ENCODE assay signal across 10 mouse cellular contexts in genomic region chr4:151129725-151130557, GRCm38 (mm10). TPM values are rescaled to one million over a fixed set of nuclear protein-coding genes. Genes with fewer than 3 reads are reported as not detected.
A peak's percentile ranks its signal among the peaks of the same experiment; 100 is the strongest.
DNase-seq lines count a peak whose midpoint lies in the region; ATAC-seq and TF ChIP-seq lines count a peak whose summit lies in the region.
"Had no signal": no experiment of that assay in that cellular context is flagged by ENCODE, and none has a peak within 500 bp of the region (broad histone marks: within the 10 kb centered on the region; RNA-seq: fewer than 3 reads in every experiment).

No protein-coding gene starts in this region.

- H3K27ac ChIP-seq in liver, embryonic 11.5 days (ENCODE audit: low read depth, low read length), result no peak overlapping the region
- no peak overlapping the region for H3K27ac ChIP-seq in liver, embryonic 12.5 days
- peak overlapping the region; percentile 100 for H3K27ac ChIP-seq in forebrain, embryonic 14.5 days (ENCODE audit: low read depth, low read length)
- peak overlapping the region; percentile 98 for H3K27ac ChIP-seq in midbrain, postnatal 0 days (ENCODE audit: low read depth, low read length)

- H3K4me3 ChIP-seq in liver, embryonic 11.5 days (ENCODE audit: low read depth, low read length), result no peak overlapping the region
- H3K4me3 ChIP-seq in liver, embryonic 12.5 days, result no peak overlapping the region
- H3K4me3 ChIP-seq in forebrain, embryonic 14.5 days (ENCODE audit: low read depth, low read length), result peak overlapping the region; percentile 58
- H3K4me3 ChIP-seq in midbrain, postnatal 0 days (ENCODE audit: low read depth, low read length), result peak overlapping the region; percentile 40

- no peaks in the 10 kb centered on the region for H3K9me3 ChIP-seq in liver, embryonic 11.5 days (ENCODE audit: control insufficient read depth, low read length)
- no peaks in the 10 kb centered on the region for H3K9me3 ChIP-seq in liver, embryonic 12.5 days (replicated peaks)
- H3K9me3 ChIP-seq in forebrain, embryonic 14.5 days (replicated peaks; ENCODE audit: control insufficient read depth, low read length), result no peaks in the 10 kb centered on the region
- no peaks in the 10 kb centered on the region for H3K9me3 ChIP-seq in midbrain, postnatal 0 days (ENCODE audit: low read length)

- H3K9ac ChIP-seq in liver, embryonic 11.5 days (ENCODE audit: low read depth, low read length), result no peak overlapping the region
- no peak overlapping the region for H3K9ac ChIP-seq in liver, embryonic 12.5 days
- peak overlapping the region; percentile 98 for H3K9ac ChIP-seq in forebrain, embryonic 14.5 days (ENCODE audit: low read length)
- H3K9ac ChIP-seq in midbrain, postnatal 0 days (replicated peaks; ENCODE audit: low read length, poor library complexity, severe bottlenecking), result peak overlapping the region; percentile 77

- peak overlapping the region; percentile 75 for H3K4me2 ChIP-seq in liver, embryonic 11.5 days
- no peak overlapping the region for H3K4me2 ChIP-seq in liver, embryonic 12.5 days
- H3K4me2 ChIP-seq in forebrain, embryonic 14.5 days (ENCODE audit: low read length), result peak overlapping the region; percentile 87
- H3K4me2 ChIP-seq in midbrain, postnatal 0 days (ENCODE audit: low read depth, low read length, poor library complexity, severe bottlenecking), result peak overlapping the region; percentile 64

- intact Hi-C loops in heart, postnatal 36 days (cut with DNase I), result loop anchor here (2.0 to 10.0 kb wide), 2 partner anchors 55 to 475 kb away; partner anchors contain the start of gene Slc45a1

- no peak for DNase-seq in liver, embryonic 11.5 days (ENCODE audit: low spot score)
- no peak for DNase-seq in forebrain, embryonic 14.5 days (ENCODE audit: low spot score)
- DNase-seq in heart, postnatal 36 days, result peak; percentile 32 to 56
- DNase-seq in midbrain, postnatal 0 days (ENCODE audit: low spot score), result no peak
- no peak for DNase-seq in left cerebral cortex, adult 18-20 months (ENCODE audit: low spot score in 2 of 2)
- no peak for DNase-seq in right cerebral cortex, postnatal 14 days
- no peak for DNase-seq in frontal cortex, adult 2 months (ENCODE audit: extremely low spot score in 1 of 2, low spot score in 1 of 2)

- no peaks in the 10 kb centered on the region for H3K36me3 ChIP-seq in liver, embryonic 11.5 days (ENCODE audit: control insufficient read depth, insufficient read depth, low read length)
- H3K36me3 ChIP-seq in liver, embryonic 12.5 days, result no peaks in the 10 kb centered on the region
- H3K36me3 ChIP-seq in forebrain, embryonic 14.5 days (ENCODE audit: control insufficient read depth, insufficient read depth, low read length), result peaks cover 14% of the 10 kb centered on the region
- H3K36me3 ChIP-seq in midbrain, postnatal 0 days (ENCODE audit: insufficient read depth, low read length), result no peaks in the 10 kb centered on the region

- no peak for TF ChIP-seq CTCF in midbrain, postnatal 0 days (IDR thresholded peaks at IDR 0.05)

- WGBS in liver, embryonic 11.5 days, result 64% methylated on average over 16 of the region's 16 CpGs
- 56% methylated on average over 16 of the region's 16 CpGs for WGBS in liver, embryonic 12.5 days (ENCODE audit: insufficient replicate concordance)
- WGBS in forebrain, embryonic 14.5 days, result 63% methylated on average over 16 of the region's 16 CpGs
- WGBS in midbrain, postnatal 0 days, result 57% methylated on average over 16 of the region's 16 CpGs

- ATAC-seq in liver, embryonic 11.5 days (replicated peaks; ENCODE audit: low FRiP score), result no peak
- no peak for ATAC-seq in liver, embryonic 12.5 days
- ATAC-seq in forebrain, embryonic 14.5 days, result no peak
- no peak for ATAC-seq in midbrain, postnatal 0 days (ENCODE audit: low FRiP score)

- H3K27me3 ChIP-seq in liver, embryonic 11.5 days (replicated peaks; ENCODE audit: control insufficient read depth, insufficient read depth, low read length), result peaks cover 35% of the 10 kb centered on the region
- peaks cover 58% of the 10 kb centered on the region for H3K27me3 ChIP-seq in liver, embryonic 12.5 days (replicated peaks)
- H3K27me3 ChIP-seq in forebrain, embryonic 14.5 days (replicated peaks; ENCODE audit: control insufficient read depth, insufficient read depth, low read length), result no peaks in the 10 kb centered on the region
- no peaks in the 10 kb centered on the region for H3K27me3 ChIP-seq in midbrain, postnatal 0 days (ENCODE audit: insufficient read depth, low read length)

- 0 out of 2 replicates have a peak, but pooled peaks cover 3% of the 10 kb centered on the region for H3K4me1 ChIP-seq in liver, embryonic 11.5 days (replicated peaks; ENCODE audit: control insufficient read depth, insufficient read depth, low read length)
- no peaks in the 10 kb centered on the region for H3K4me1 ChIP-seq in liver, embryonic 12.5 days
- H3K4me1 ChIP-seq in forebrain, embryonic 14.5 days (ENCODE audit: control insufficient read depth, insufficient read depth, low read length), result peaks cover 39% of the 10 kb centered on the region
- H3K4me1 ChIP-seq in midbrain, postnatal 0 days (ENCODE audit: insufficient read depth, low read length), result peaks cover 22% of the 10 kb centered on the region

RNA-seq across cellular contexts. Expression of gene Gm13090, which starts 40.6 kb away (rescaled TPM):
- polyA plus RNA-seq in liver, embryonic 11.5 days (2014; fragmentation: Nextera tagmentation; extraction: Ambion mirVana), result not detected in 2 replicates
- not detected in 2 replicates for polyA plus RNA-seq in liver, embryonic 12.5 days (2016; fragmentation: Nextera tagmentation; extraction: Ambion mirVana)
- 0.31 TPM in 1 of 2 replicates, not detected in the other for polyA plus RNA-seq in forebrain, embryonic 14.5 days (2014; fragmentation: Nextera tagmentation; extraction: Ambion mirVana)
- total RNA-seq in heart, postnatal 36 days (2021), result not detected
- not detected in 2 replicates for total RNA-seq in midbrain, postnatal 0 days (2014; rRNA removed)
- polyA plus RNA-seq in midbrain, postnatal 0 days (2015; fragmentation: Nextera tagmentation; extraction: Ambion mirVana), result not detected in 2 replicates
- total RNA-seq in left cerebral cortex, adult 18-20 months (2021), result not detected
- not detected in 2 replicates for polyA plus RNA-seq in frontal cortex, adult 2 months (2012; rRNA removed)
- total RNA-seq: left cerebral cortex, postnatal 36 days; MEL had no signal

Comparison
In these comparisons a context has a peak if more than half of its experiments do, and no peak if none do; other contexts are left out.
1. DNase-seq: peak in heart, postnatal 36 days (2 of 2); none in liver, embryonic 11.5 days (single experiment), forebrain, embryonic 14.5 days (single experiment), midbrain, postnatal 0 days (single experiment), left cerebral cortex, adult 18-20 months (0 of 2), right cerebral cortex, postnatal 14 days (single experiment) and frontal cortex, adult 2 months (0 of 2).
2. H3K27ac ChIP-seq: peak in forebrain, embryonic 14.5 days (single experiment) and midbrain, postnatal 0 days (single experiment); none in liver, embryonic 11.5 days (single experiment) and liver, embryonic 12.5 days (single experiment).
3. H3K4me3 ChIP-seq: peak in forebrain, embryonic 14.5 days (single experiment) and midbrain, postnatal 0 days (single experiment); none in liver, embryonic 11.5 days (single experiment) and liver, embryonic 12.5 days (single experiment).
4. H3K9ac ChIP-seq: peak in forebrain, embryonic 14.5 days (single experiment) and midbrain, postnatal 0 days (single experiment); none in liver, embryonic 11.5 days (single experiment) and liver, embryonic 12.5 days (single experiment).